In genomic region chr15:23817514-23817913, GRCm38 (mm10) we compare ENCODE assay signal across 21 mouse cellular contexts.
A peak's percentile ranks its signal among the peaks of the same experiment; 100 is the strongest.
DNase-seq lines count a peak whose midpoint lies in the region; ATAC-seq and TF ChIP-seq lines count a peak whose summit lies in the region.
"Had no signal": no experiment of that assay in that cellular context is flagged by ENCODE, and none has a peak within 500 bp of the region (broad histone marks: within the 10 kb centered on the region; RNA-seq: fewer than 3 reads in every experiment).

No protein-coding gene starts in this region.

- H3K27ac ChIP-seq in ES-E14 (ENCODE audit: insufficient read depth, low read depth, low read length, poor library complexity, severe bottlenecking): no peak overlapping the region
- H3K27ac ChIP-seq in MEL (ENCODE audit: control insufficient read depth, low read depth, low read length): no peak overlapping the region
- H3K27ac ChIP-seq in kidney, embryonic 14.5 days (ENCODE audit: low read depth, low read length): no peak overlapping the region

- no peaks in the 10 kb centered on the region for H3K79me2 ChIP-seq in MEL (ENCODE audit: control insufficient read depth, insufficient read depth, low read length, poor library complexity)

- H3K36me3 ChIP-seq in ES-E14 (ENCODE audit: control insufficient read depth, insufficient read depth, low read length, poor library complexity, severe bottlenecking) (no peaks in the 10 kb centered on the region), MEL (ENCODE audit: control insufficient read depth in 1 of 2, insufficient read depth in 2 of 2, low read length in 2 of 2) (no peaks in the 10 kb centered on the region)
- H3K36me3 ChIP-seq in kidney, embryonic 14.5 days (ENCODE audit: control insufficient read depth, insufficient read depth, low read length): no peaks in the 10 kb centered on the region
- H3K36me3 ChIP-seq: G1E had no signal

- no peaks in the 10 kb centered on the region for H3K27me3 ChIP-seq in MEL (ENCODE audit: control insufficient read depth in 1 of 2, insufficient read depth in 2 of 2, low read length in 2 of 2)
- no peaks in the 10 kb centered on the region for H3K27me3 ChIP-seq in kidney, embryonic 14.5 days (ENCODE audit: control insufficient read depth, insufficient read depth, low read length)
- H3K27me3 ChIP-seq: CH12.LX, Patski had no signal

- no peaks in the 10 kb centered on the region for H3K4me1 ChIP-seq in ES-E14 (ENCODE audit: control insufficient read depth in 2 of 2, insufficient read depth in 2 of 2, low read length in 2 of 2, poor library complexity in 1 of 2)
- no peaks in the 10 kb centered on the region for H3K4me1 ChIP-seq in MEL (ENCODE audit: control insufficient read depth in 1 of 2, insufficient read depth in 2 of 2, low read length in 2 of 2)
- H3K4me1 ChIP-seq in kidney, embryonic 14.5 days (ENCODE audit: control insufficient read depth, insufficient read depth, low read length): no peaks in the 10 kb centered on the region

- H3K9me3 ChIP-seq in ES-E14 (ENCODE audit: control insufficient read depth, insufficient read depth, low read depth, low read length): no peaks in the 10 kb centered on the region
- no peaks in the 10 kb centered on the region for H3K9me3 ChIP-seq in MEL (replicated peaks; ENCODE audit: insufficient read depth, low read length)
- no peaks in the 10 kb centered on the region for H3K9me3 ChIP-seq in kidney, embryonic 14.5 days (ENCODE audit: control insufficient read depth, low read length)
- H3K9me3 ChIP-seq: G1E had no signal

- H3K4me2 ChIP-seq in kidney, embryonic 14.5 days (replicated peaks; ENCODE audit: low read depth, low read length): no peak overlapping the region

- TF ChIP-seq CTCF in MEL (IDR thresholded peaks at IDR 0.05 in 2 of 3, conservative IDR thresholded peaks at IDR 0.05 in 1 of 3; ENCODE audit: control insufficient read depth in 1 of 3, insufficient read depth in 1 of 3, low read depth in 2 of 3, low read length in 3 of 3, poor library complexity in 1 of 3, severe bottlenecking in 1 of 3): no peak

- ATAC-seq in kidney, embryonic 14.5 days (ENCODE audit: low FRiP score, low TSS enrichment): no peak
- ATAC-seq: activated CD4-positive, CD25-positive, alpha-beta regulatory T cell, adult 4 months; CD4-positive, CD25-positive, alpha-beta regulatory T cell, adult 4 months; Patski had no signal

- no peak for TF ChIP-seq POLR2A in MEL (IDR thresholded peaks at IDR 0.05; ENCODE audit: control insufficient read depth in 1 of 2, insufficient read depth in 1 of 2, low read depth in 1 of 2, low read length in 2 of 2, poor library complexity in 1 of 2)

- TF ChIP-seq EP300 in MEL (IDR thresholded peaks at IDR 0.05; ENCODE audit: low read depth in 1 of 2, low read length in 2 of 2): no peak

- DNase-seq in ES-E14 (ENCODE audit: low read depth, low spot score) (no peak), MEL (ENCODE audit: low read depth, low spot score) (no peak)
- DNase-seq in spleen, postnatal 14 days (ENCODE audit: low spot score in 2 of 2): no peak
- DNase-seq: adrenal gland, adult 2 months; adrenal gland, adult 8-10 months; adrenal gland, postnatal 10 days; adrenal gland, postnatal 14 days; adrenal gland, postnatal 25 days; adrenal gland, postnatal 36 days; B cell, adult 2 months; cerebellum, adult 11 months; cerebellum, adult 11-12 months; cerebellum, adult 18-20 months; cerebellum, adult 2 months; cerebellum, adult 8-10 months had no signal

- H3K4me3 ChIP-seq in ES-E14 (ENCODE audit: insufficient read depth in 1 of 2, low read depth in 1 of 2, low read length in 2 of 2, poor library complexity in 1 of 2, severe bottlenecking in 1 of 2): no peak overlapping the region
- H3K4me3 ChIP-seq in MEL (ENCODE audit: control insufficient read depth in 1 of 2, insufficient read depth in 1 of 2, low read depth in 2 of 2, low read length in 2 of 2): no peak overlapping the region
- H3K4me3 ChIP-seq in kidney, embryonic 14.5 days (ENCODE audit: low read length): no peak overlapping the region

- in situ Hi-C loops in ES-E14 (cut with MboI; ENCODE audit: low sequenced_read_pairs in 2 of 2, unreplicated experiment in 2 of 2): no loop called here

- H3K9ac ChIP-seq in ES-E14 (ENCODE audit: insufficient read depth, low read depth, low read length, poor library complexity, severe bottlenecking): no peak overlapping the region
- H3K9ac ChIP-seq in MEL (ENCODE audit: control insufficient read depth, low read depth, low read length, poor library complexity, severe bottlenecking): no peak overlapping the region
- no peak overlapping the region for H3K9ac ChIP-seq in kidney, embryonic 14.5 days (ENCODE audit: low read depth, low read length)

- no peak for TF ChIP-seq RAD21 in MEL (IDR thresholded peaks at IDR 0.05; ENCODE audit: low read depth, low read length)

TF ChIP-seq in ES-E14, 5 proteins besides CTCF, POLR2A, EP300 and RAD21:
- TF ChIP-seq MAFK (IDR thresholded peaks at IDR 0.05; ENCODE audit: insufficient read depth, low read depth, low read length): peak; percentile 68
- no peak for TF ChIP-seq CHD2 (IDR thresholded peaks at IDR 0.05; ENCODE audit: low read depth, low read length)
- TF ChIP-seq ZNF384 (IDR thresholded peaks at IDR 0.05; ENCODE audit: low read depth, low read length): no peak
- no peak for TF ChIP-seq ZC3H11A (IDR thresholded peaks at IDR 0.05; ENCODE audit: borderline replicate concordance, low read depth, low read length)
- no peak for TF ChIP-seq HCFC1 (IDR thresholded peaks at IDR 0.05; ENCODE audit: borderline replicate concordance, insufficient read depth, low read length)

TF ChIP-seq in MEL, 35 proteins besides CTCF, POLR2A, EP300 and RAD21:
- TF ChIP-seq USF1 (IDR thresholded peaks at IDR 0.05; ENCODE audit: low read depth, low read length) (no peak), CHD1 (IDR thresholded peaks at IDR 0.05; ENCODE audit: low read depth, low read length) (no peak), MAFK (IDR thresholded peaks at IDR 0.05; ENCODE audit: borderline replicate concordance, low read depth, low read length) (peak; percentile 57; the same call in 1 of the 2 replicates), SIN3A (IDR thresholded peaks at IDR 0.05; ENCODE audit: low read length) (no peak), ZNF384 (IDR thresholded peaks at IDR 0.05; ENCODE audit: low read depth, low read length) (no peak)
